Mouse (Mus musculus): ENCODE results near the gene Camta1.
A peak's percentile ranks its signal among the peaks of the same experiment; 100 is the strongest.

Gene Camta1

DNA sequence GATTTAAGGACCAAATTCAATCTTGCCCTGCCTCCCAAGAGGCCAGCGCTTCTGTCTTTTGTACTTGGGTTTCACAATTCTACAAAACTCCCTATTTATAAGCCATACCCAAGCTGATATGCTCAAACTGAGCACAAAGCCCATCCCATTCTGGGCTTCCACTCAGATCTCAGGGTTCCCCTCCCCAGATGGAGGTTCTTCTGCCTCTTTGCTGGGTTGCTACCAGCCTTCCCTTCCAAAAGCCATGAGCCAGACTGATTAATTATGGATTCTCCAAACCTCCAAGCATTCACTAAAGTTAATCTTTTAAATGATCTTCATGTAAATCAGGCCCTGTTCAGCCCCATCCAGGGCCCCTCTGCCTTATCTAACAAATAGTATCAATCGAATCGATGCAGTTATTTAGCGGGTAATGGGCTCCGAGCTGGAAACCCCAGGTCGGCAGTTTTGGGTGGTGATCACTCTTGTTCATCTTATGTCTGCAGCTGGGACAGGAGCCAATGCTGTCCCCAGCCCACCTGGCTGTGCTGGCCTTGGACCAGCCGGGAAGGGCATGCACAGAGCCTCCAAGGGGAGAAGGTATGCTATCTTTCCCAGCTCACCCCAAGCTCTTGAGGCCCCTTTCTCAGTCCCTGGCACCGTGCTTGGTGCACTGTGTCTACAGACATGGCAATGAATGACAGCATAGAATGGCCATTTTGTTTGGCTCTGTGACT, 534.5 kb downstream of the Camta1 start:
- DNase-seq (ENCODE audit: low spot score) = no peak

DNA sequence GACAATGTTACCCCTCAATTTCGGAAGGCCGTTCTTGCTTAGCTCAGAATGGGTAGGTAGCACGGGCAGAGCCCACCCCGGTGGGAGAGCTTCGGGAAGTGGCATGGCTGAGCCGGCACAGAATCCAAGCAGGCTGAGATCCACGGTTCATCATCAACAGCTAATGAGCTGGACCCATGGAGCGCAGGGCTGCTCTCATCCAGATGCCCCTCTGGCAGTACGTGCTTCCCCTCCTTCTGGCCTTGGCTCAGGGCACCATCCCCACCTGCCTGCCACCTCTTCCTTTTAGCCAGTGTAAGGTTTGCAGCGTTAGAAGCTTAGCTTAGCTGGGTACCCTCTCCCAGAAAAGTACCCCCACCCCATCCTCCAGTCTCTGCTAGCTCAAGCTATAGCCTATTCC, 545.2 kb downstream of the Camta1 start:
- no peak for DNase-seq (ENCODE audit: low spot score)

DNA sequence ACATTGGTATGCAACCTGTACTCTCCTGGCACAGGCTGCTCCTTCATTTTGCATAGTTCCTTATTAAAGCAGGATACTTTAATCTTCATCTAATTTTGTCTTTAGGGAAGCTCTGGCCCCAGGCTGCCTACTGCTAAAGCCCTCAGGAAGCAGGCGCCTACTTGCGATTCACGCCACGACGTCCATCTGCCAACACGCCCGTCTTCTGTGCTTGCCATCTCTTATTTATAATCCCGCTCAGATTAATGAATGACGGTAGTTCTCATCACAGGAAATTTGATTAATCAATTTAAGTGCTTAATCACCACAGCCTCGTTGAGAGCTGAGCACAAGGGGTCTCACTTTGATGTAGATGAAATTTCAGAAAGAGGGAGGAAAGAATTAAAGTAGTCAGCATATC, 546.0 kb downstream of the Camta1 start:
- no peak for DNase-seq (ENCODE audit: low spot score)

DNA sequence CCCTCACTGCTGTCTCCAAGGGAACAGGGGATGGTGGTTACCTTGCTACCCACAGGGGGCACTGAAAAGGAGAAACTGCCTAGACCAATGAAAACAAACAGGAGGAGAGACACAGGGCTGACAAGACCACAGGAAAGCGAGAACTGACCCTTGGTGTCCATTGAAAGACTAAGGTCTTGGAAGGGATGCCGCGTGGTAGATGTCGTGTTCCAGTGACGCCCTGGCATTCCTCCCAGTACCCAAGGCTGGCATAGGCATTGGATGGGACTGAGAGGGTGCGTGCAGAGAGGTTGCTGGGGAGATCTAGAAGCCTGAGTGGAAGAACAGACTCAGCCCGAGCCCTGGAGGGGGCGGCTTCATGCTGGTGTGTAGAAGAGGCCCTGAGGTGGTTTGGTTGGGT, 550.9 kb downstream of the Camta1 start:
- DNase-seq (ENCODE audit: low spot score) = no peak

DNA sequence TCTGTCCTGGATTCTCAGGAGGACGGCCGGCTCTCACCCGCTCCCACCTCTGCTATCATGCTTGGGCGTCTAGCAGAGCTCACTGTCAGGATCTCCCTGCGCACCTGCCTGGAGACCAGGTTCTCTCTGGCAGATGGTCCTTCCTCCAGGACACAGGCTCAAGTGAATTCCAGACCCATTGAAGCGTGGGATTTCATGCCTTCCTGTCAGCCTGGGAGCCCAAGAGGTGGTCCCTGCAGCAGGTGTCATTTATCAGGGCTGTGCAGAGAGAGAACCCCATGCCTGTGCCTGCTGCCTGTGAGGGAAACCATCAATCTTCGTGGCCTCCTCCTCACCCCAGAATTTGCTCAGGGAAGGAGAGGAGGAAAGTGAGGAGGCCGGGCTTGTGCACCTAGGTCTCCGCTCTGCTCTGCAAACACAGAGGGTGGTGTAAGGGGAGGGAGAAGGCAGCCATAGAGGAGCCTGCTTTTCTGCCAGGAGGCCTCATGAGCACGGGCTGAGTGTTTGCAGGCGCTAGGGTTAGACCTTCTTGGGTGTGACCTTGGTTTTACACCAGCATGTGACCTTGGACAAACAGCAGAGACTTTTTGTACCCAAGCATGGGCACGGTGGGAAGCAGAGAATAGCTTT, 551.5 kb downstream of the Camta1 start:
- DNase-seq (ENCODE audit: low spot score) = no peak

DNA sequence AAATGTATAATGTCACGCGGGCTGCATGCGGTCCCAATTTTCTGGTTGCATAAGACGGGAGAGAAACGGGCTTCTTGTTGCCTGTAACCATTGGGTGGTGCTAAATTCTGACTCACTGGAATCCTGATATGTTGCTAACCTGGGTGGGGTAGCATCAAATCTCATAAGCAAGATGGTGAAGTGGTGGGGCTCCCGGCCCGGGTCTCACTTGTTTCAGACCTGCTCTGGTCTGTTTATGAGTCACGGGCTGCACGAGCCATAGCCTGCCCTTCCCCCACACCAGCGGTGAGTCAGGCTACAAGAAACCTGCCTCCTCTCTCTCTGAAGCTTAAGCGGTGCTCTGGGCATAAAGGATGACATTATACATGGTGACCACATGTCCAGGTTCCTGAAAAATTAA, 554.8 kb downstream of the Camta1 start:
- DNase-seq (ENCODE audit: low spot score) = no peak

DNA sequence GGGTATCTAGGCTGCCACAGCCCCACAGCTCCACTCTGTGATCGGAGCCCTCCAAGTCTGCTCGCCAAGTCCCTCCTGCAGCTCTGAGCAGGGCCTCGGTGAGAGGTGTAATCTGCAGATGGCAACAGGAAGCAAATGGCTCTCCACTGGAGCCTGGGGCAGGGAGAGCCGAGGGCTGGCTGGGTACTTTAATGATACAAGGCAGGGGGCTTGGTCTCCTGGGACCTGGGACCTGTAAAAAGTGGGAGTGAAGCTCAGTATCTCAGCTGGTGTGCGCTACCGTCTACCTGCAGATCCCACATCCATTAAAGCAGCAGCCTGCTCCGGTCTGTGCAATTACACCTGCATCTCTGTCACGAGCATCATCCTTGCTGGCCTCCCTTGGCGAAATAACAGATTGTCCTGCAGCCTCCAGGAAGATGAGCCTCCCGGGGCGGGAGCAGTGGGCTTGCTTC, 555.3 kb downstream of the Camta1 start:
- no peak for DNase-seq (ENCODE audit: low spot score)

DNA sequence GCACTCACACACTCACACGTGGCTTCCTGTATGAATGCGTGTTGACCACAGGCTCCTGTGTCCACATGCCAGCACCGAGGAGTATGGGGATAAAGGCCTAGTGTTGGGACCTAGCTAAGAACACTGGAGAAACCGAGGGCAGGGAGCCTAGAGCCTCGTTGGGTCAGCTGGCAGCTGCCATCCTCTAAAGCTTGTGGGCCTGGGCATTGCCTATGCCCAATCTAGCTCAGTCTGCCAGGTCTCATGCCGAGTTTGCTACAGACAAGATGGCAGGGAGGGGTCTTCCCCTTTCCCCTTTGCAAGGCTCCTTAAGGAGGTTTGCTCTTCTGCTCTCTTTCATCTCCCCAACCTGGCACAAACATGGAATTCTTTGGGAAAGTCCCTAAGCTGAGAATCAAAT, 555.9 kb downstream of the Camta1 start:
- no peak for DNase-seq (ENCODE audit: low spot score)

DNA sequence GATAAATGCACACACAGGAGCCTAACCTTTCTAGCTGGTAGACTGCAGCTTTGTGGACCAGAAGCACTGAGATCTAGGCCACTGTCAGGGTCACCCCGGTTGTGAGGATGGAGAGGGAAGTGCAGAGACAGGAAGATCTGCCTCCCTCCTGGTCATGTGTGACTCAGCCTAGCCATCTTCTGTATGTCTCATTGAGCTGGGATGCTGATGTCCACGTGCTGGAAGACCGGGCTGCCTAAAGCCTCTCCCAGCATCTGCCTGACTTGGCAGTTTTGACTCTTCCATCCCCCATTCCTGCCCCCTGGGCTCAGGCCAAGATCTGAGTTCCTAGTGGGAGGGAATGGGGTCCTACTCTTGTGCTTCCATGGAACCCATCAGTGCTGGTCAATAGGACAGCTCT, 557.7 kb downstream of the Camta1 start:
- DNase-seq (ENCODE audit: low spot score) = no peak

DNA sequence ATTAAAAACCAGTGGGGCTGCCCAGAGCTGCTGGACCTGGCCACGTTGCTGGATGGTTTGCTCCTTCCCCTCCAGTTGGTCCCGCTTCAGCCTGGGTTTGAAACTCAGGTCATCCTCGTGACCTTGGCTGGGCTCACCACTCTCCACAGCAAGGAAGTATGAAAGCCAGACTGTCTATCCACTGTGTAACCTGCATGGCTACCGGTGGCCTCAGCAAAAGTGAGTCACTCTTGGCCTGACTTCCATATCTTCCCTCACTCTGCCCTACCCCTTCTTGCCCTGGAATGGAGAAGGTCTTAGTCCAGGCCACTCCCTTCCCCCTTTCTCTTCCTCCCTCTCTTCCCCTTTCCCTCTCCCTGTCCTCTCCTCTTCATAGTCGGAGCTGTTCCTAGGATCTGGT, 558.2 kb downstream of the Camta1 start:
- DNase-seq (ENCODE audit: low spot score) = no peak

DNA sequence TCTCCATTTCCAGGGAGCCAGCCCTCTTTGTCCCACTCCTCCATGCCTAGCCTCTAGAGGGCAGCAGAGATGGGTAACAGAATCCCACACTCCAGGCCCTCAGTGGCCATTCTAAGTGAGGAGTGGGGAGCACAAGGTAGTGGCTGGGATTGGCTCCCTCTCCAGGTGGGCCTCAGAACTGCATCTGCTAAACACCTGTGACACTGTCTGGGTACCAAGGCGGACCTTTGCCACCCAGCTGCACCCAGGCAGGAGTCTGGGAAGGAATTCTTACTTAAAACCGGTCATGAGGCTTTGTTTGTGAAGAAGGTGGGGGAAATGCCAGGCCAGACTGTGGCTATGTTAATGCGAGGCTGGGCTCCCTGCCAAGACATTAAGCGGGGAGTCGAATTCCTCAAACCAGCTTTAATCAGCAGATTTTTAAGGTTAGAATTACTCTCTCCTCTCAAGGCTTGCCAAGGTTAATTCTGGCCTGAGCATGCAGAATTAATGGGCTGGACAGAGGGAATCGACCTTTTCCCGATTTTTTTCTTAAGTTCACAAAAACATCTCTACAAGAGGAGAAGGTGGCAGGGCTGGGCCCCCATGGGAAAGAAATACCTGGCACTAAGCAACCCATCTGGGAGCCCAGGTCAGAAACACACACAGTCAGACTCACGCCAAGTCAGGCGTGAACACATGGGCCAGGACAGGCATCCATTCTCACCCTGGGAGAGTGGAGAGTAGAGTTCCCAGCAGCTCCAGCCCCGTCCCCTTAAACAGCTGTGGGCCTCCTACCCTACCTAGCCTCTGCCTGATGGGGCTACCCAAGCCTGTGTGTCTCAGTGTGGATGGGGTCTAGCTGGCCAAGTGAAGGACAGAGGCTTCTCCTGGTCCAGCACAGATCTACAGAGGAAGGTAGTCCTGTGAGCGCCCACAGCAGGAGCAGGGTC, 559.2 kb downstream of the Camta1 start:
- no peak for DNase-seq (ENCODE audit: low spot score)

DNA sequence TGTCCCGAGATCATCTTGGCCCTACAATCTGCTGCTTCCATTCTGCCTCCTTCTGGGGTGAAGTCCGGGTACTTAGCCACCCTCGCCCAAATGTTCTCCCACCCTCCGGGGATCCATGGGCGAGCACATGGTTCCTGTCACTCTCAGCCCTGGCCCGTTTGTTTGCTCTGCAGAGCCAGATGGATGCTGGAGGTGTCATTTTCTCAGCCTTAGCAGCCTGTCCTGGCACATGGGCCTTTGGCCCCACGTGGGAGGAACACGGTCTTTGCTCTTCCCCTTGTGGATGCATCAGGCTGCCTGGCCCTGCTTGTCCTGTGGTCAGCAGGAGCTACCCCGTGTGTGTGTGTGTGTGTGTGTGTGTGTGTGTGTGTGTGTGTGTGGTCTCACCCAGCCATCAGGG, 560.3 kb downstream of the Camta1 start:
- no peak for DNase-seq (ENCODE audit: low spot score)

DNA sequence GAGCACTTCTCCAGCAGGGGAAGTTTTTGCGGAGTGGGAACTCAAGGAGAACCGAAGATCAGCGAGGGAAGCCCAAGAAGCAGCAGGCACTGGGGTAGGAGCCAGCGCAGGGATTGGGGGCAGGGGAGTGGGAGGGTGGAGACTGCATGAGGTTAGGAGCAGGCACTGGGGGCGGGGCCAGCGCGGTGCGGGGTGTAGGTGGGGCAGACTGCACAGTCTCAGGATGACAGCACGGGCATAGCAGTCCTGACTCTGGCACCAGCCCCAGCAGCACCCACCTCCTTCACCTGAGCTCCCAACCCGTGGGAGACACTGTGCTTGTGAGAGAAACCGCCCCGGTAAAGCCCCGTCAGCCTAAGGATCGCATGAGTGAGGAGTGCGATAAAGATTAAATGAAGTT, 561.0 kb downstream of the Camta1 start:
- DNase-seq (ENCODE audit: low spot score) = no peak

DNA sequence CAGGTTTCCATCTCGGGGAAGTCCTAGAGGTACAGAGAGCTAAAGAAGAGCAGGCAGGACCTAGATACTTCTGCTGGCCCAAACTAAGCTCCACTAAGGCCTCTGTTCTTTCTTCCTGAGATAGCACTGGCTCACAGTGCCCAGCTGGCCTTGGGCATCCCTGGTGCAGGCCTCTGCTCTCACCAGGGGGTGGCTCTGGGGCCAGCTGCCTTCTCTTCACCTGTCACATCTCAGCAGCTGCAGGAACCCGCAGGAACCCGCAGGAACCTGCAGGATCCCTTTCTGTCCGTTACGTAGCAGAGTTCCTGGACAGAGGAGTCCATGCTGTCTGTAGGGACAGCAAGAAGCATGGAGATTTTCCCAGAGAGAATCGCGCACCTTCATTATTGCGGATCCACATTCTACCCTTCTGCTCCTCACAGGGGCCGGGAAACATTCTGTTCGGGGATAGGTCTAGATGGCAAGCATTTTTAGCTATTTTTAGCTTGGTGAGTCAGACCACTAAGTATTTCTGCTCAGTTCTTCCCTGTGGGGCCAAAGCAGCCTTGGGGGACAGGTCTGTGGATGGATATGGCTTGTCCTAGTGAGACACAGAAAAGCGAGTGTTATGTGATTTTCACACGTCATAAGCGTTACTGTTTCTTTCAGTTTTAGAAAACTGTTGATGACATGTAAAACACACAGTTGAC, 566.0 kb downstream of the Camta1 start:
- no peak for DNase-seq (ENCODE audit: low spot score)

DNA sequence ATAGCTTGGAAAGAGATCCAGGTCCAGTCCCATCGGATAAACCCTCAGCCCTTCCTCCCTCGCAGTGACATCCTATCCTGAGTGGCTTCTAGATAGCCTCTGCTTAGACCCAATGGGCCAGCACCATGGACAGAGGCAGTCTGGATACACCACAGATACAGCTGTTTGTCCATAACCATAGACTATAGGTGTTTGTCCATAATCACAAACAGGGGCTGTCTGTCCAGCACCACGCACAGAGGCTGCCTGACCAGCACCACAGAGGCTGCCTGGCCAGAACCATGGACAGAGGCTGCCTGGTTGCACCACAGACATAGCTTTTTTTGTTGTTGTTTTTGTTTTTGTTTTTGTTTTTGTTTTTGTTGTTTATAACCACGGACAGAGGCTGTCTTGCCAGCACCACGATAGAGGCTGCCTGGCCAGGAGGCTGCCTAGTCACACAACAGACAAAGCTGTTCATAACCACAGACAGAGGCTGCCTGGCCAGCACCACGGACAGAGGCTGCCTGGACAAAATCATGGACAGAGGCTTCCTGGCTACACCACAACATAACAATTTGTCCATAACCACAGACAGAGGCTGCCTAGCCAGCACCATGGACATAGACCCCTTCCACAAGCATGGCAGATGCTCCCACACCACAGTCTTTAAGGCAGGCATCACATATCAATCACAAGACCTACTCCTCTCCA, 572.6 kb downstream of the Camta1 start:
- DNase-seq (ENCODE audit: low spot score) = no peak

DNA sequence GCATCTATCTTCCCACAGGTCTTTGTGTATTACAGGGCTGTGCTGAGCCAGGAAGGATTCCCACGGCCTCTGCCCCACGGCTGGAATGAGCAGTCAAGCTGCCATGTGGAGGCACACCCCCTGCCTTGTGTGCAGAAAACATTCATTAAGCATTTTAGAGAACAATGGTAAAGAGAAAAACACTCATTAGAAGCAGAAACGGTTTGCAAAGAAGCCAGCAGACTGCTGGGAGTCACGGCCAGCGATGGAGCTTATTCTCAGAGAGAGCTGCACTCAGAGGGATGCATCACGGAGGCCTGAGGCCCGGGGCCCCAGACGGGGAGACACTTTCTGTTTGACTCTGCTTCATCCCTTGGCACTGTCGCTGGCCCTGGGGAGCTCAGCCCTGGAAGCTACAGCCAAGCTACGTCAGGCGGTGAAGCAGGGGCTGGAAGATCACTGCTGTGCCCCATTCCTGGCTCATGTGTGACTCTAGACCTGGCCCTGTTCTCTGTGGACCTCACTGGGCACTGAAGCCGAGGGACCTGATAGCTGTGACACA, 575.7 kb downstream of the Camta1 start:
- DNase-seq (ENCODE audit: low spot score) = no peak

DNA sequence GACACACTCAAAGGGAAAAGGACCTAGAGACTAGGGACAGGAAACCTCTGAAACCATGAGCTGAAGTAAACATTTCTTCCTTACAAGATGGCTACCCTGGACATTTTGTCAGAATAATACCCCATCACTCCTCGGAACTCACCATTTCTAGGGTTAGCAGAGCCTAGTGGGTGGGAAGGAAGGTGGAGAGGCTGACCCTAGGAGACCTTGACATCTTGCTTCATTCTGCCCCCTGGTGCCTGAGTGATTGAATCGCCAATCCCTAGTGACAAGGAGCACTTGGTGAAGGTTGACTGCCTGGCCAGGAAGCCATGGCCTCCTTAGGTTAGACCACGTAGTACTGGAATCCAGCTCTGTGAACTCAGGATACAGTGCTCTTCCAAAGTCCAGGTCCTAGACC, 576.2 kb downstream of the Camta1 start:
- no peak for DNase-seq (ENCODE audit: low spot score)

DNA sequence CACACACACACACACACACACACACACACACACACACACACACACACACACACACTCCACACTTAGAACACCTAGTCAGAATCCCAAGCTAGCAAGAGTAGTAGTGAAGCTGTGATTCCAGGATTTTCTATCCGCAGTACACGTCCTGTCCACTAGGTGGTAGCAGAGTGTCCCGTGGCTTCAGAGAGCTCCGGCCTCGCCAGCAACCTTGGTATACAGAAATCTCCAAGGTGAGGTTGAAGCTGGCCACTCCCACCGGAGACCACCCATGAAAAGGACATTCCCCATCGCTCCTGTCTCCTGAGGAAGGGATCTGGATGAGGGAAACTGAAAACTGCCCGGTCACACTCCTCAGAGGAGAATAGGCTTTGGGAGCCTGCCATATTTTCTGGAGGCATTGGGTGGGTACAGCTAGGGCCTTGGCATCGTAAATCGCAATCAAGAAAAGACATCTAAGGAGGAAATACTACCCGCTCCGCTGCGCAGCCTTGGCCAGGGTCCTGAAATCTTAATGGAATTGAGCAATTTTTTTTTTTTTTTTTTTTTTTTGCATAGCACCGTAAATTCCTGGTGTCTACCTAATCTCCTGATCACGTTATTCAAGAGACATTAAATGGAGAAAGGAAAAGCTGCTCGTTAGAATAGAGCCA, 578.5 kb downstream of the Camta1 start:
- peak; percentile 19 for DNase-seq (ENCODE audit: low spot score)

DNA sequence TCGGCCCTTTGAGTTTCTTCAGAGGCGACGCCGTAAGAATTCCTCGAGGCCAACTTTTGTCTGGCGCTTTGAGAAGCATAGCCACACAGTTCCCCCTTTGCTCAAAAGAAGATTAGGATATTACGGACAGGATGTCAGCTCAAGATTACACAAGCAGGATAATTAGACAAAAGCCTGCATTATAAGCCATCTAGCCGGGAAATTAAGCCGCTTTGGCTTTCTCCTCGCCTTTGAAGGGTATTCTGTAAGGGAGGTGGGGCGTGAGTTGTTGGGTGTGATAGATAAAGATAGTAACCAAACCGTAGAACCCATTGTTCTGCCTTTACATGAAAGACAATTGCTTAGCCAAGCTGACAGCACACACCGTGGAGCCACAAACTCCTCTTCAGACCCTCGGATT, 579.6 kb downstream of the Camta1 start:
- DNase-seq (ENCODE audit: low spot score) = no peak

DNA sequence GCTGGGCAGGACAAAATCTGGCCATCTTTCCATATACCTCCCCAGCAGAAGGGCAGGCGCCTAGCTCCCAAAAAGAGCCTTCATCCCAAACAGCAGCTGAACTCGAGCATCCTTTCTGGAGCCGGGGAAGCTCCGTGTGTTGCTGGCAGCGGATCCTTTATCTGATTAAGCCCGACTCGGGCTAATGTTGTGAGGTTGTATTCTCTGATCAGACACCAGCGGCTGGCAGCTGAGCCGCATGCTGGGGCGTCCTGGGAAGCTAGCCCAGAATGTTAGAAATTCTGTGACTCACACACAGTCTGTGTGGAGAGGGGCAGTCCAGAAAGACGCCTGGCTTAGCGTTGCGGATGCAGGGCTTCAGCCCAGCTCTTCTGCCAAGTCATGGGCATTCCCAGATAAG, 586.4 kb downstream of the Camta1 start:
- no peak for DNase-seq (ENCODE audit: low spot score)

Data from lung, postnatal 25 days (tissue).